Mouse (Mus musculus) T-helper 17 cell (primary cell): ENCODE data around the gene Gtf3c1.
"Not testable (repeated sequence)": the region's sequence is repeated elsewhere in the genome, so short reads cannot be mapped to it uniquely, and the experiment has no call there.

Experiments
- in situ Hi-C, 2 experiments: fragments of 300-600 bp; cut with MboI, MseI; formaldehyde crosslinking; loops; 1 replicate in 1 of 2; 2 replicates in 1 of 2; pipeline ENCODE4 v1.15.1; 2025; ENCODE audit warnings: high pct_unique_total_duplicates in 2 of 2

Gtf3c1 gene

DNA sequence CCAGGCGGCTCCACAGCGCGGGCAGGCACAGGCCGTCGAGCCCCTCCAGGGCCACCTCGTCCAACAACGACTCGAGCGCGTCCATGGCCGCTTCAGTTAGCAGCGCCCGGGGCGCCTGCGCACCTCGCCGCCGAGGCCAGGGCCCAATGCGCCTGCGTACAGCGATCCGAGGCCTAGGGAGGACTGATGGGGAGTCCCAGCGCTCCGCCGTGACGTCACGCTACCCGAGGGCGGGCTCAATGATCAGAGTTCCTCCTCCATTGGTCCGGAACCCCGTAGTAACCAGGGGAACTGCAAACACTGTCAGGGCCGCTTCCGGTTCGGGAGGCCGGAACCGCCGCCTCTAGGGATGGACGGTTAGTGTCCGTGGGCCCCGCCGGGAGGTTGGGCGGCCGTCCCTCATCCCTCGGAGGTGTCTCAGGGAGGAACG, at the start of gene Gtf3c1, which contains the start of gene D430042O09Rik:
Gene Gtf3c1 (minus strand): TSS at position 188 of the 430 bp plus-strand sequence.
Gene D430042O09Rik (plus strand): TSS at position 296 of the 430 bp plus-strand sequence.
- in situ Hi-C loops: no loop called here

DNA sequence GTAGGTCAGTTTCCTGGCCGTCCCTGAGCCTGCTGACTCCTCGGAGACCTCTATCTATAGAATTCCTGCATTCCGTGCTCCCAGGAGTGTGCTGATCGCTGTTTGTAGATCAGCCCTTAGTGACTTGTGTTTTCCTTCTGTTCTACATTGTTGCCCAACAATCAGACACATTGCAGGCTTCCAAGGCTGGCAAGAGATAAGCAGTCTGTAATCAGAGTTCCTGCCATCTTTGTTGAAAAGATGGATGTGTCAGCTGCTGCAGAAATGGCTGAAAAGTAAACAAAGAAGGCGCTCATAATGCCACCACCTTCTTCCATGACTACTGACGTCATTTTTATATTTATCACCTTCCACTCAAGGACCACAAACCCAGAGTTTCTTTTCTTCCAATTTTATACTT, 49.2 kb upstream of the Gtf3c1 start:
- in situ Hi-C loops: loop anchor here (25.0 kb wide), 1 partner anchor 330 kb away; the partner anchor contains the start of gene Gsg1l (in 2 of the 2)

DNA sequence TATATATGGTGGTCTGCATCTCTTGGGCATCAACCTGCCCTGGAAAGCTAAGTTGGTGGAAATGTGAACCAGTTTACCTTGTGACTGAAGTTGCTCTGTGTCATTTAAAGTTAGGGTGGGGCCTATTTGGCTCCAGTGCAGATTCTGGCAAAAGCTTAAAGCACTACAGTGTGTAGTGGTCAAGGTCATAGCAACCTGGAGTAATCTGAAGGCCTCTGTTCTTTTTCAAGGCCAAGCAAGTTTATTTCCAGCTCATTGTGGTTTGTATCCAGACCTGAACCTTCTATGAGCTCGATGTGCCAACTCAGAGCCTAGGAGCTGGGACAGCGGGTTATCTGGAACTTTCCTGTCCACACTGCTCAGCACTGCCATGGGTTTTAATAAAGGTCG, 45.7 kb upstream of the Gtf3c1 start:
- in situ Hi-C loops: loop anchor here (25.0 kb wide), 1 partner anchor 334 kb away; the partner anchor contains the start of gene Gsg1l (in 2 of the 2)

DNA sequence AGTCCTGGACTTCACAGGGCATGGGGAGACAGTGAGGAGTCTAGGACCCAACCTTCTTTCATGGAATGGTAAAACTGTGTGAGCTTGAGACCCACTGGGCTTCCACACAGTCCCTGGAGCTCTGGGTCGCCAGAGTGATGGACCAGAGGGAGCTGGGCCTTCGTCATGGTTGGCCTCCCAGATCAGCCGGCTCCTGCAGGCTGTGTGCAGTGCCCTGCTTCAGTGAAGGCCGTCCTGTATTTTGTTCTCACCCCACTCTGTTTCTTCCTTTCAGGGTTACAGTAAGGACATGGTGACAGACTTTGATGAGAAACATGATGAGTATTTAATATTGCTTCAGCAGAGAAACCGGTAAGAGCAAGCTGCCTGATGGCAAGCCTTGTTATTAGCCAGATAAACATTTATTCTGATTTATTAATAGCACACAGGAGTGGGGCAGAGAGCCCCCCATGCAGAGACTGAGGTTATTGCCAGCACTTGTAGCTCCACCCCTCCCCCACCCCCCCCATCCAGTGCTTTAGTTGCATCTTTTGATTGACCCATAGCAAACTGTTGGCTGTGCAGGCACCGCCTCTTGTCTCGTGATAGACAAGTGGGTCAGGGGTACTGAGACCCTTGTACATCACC, 45.2 kb upstream of the Gtf3c1 start:
- in situ Hi-C loops: loop anchor here (25.0 kb wide), 1 partner anchor 334 kb away; the partner anchor contains the start of gene Gsg1l (in 2 of the 2)

DNA sequence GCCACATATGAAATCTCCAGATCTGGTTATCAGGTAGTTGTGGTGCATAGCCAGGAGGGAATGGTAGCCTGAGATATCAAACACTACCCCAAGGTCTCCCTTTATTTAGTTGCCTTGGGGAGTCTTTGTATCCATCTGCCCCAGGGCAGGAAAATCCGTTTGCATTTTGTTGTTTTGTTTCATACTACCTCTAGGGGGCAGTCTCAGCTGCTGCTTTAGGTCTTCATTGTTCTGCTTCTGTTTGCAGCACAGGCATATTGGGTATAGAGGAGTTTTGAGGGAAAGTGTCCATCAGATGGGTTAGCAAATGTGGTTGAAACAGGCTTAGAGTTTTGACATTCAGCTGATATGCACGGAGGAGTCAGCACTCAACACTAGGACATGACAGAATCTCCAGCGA, 40.6 kb upstream of the Gtf3c1 start:
- in situ Hi-C loops: no loop called here

DNA sequence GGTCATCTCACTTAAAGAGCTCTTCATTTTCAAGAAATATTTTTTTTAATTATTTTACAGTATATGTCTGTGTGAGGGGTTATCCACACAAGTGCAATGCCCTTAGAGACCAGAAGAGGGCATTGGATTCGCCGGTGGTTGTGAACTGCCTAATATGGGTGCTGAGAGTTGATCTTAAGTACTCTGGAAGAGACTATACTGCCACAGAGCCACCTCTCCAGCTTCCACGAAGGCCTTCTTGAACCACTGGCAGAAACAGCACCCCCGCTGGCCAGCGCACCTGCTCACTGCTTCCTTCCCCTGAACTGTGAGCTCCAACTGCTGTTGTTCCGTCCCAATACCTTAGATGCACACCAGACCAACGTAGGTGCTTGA, 39.7 kb upstream of the Gtf3c1 start:
- in situ Hi-C loops: no loop called here

DNA sequence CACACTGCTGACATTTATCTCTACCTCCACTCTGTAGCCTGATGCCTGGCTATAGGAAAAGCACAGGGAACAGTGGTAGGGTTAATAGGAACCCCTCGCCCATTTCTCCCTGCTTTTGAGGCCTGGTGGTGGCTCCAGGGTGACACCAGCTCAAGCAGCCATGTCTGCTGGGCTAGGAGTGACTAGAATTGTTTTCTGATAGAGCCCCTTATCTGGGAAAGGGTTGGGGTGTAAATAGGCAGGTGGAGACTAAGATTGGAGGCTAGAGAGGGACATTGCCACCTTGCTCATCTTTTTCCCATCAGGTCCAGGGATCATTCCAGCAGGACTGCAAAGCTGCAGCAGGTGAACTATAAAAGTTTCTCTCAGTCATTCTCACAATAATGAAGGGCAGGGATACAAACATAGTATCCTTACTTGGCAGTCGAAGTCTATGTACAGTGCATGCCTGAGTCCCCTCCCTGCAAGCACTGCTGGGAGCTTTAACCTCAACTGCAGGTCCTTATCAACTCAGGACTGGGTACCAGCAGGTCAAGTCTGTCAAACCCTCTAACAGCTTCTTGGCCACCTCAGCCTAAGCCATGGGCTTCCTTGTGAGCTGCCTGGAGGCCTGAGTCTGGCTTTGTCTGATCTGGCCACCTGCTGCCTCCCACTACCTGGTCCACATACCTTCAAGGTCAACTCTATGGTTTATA, 39.2 kb upstream of the Gtf3c1 start:
- in situ Hi-C loops: no loop called here

DNA sequence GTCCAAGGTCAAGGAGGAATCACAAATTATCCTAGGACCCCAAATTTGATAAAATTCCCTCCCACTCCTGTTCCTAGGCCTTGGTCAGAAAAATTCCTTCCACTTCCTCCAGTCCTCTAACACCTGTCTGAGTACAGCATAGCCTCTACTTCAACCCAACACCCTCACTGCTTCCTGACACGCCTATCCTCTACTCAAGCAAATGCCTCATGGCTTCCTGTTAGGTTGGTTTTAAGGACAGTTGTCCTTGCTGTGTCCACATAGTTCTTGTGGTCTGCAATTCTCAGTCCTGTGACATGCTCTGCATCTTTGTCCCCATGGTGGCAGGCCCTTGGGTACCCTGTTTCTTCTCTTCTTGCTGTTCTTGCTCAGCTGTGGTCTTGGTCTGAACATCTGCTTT, 37.2 kb upstream of the Gtf3c1 start:
- in situ Hi-C loops: no loop called here

DNA sequence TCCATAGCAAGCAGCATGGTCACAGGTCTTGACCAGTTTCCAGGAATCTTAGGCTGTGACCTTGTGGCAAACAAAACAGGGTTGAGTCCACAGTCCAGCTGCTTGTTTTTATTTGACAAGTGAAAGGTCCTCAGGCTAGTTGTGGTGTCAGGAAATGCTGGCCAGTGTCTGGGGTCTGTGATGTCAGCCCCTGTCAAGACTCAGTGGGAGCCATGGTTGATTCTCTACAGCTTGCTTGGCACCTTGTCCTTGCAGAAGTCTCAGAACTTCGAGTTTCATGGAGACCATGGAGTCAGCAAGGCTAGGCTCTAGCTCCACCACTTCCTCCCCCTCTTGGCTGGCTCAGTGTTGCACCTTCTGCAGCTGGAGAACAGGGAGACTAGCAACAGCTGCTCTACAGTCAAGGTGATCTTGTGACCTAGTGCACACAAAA, 33.7 kb upstream of the Gtf3c1 start:
- in situ Hi-C loops: no loop called here

DNA sequence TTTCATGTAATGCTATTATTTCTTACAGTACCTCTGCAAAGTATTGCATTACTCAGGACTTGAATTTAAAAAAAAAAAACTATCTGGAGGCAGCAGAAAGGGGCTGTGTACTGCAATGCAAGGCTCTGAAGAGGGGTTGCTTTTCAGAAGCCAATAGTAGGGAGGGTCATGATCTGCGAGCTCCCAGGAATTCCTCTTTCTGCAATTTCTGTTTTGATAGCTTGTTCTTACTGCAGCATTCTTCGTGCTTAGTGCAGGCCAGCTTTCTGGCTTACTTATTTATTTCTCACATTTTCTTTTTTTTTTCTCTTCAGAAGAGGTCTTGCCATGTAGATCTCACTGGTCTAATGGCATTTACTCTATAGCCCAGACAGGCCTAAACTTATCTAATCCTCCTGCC, 32.9 kb upstream of the Gtf3c1 start:
- in situ Hi-C loops: no loop called here

DNA sequence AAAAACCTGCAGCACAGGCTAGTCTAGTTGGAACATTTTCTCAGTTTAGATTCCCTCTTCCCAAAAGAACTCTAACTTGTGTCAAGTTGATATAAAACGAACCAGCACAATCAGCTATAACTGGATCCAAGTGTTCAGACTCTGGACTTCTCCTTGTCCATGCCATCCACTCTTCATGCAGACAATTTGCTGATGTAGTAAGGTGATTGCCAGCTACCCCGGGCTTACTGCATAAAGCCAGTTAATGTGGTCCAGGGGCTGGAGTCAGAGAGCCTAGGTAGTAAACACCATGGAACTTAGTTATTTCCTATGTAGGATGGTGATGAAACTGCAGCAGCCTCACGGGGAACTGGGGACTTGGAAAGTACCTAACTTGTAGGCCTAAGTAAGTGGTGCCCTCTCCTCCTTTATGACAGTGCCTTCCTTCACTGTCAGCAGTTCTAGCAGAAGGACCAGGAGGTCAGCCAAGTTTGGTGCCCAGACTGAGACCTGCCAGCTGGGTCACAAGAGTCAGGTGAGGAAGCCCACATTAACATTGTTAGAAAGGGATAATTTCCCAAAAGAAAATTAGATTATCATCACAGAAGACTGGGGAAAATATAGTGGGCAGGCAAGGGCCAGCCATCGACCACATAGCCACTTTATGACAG, 28.9 kb upstream of the Gtf3c1 start:
- in situ Hi-C loops: no loop called here

DNA sequence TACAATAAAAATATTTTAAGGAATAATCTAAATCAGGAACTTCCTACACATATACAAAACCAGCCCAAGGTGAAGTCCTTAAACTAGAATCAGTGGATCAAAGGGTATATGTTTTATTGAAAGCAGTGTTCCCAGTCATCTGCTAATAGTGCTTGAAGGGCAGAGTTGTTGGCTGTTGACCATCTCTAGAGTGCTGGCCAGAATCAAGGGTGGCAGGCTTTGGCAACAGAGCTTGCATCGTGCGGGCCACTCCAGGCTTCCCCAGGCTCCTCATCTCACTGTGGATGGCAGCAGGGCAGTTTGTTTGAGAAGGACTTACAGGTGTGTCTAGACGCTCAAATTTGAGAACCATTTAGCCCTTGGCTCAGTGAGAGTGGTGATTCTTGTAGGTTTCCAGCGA, 26.2 kb upstream of the Gtf3c1 start:
- in situ Hi-C loops: no loop called here

DNA sequence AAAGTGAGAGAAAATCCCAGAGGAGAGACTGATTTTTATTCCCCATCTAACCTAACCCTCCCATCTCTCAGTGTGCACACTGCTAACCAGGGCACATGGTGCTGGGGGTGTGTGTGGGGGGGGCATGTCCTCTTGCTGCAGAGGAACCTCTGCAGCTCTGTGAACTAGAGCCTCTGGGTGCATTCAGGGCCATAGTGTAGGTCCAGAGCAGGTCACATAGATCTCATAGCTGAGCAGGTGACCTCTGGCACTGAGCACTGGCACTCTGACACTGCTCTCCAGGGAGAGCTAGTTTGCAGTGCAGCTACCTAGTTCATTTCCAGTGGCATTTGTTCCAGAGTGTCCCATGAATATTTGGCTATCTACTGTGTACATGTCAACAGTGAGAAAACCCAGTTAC, 24.1 kb upstream of the Gtf3c1 start:
- in situ Hi-C loops: no loop called here

DNA sequence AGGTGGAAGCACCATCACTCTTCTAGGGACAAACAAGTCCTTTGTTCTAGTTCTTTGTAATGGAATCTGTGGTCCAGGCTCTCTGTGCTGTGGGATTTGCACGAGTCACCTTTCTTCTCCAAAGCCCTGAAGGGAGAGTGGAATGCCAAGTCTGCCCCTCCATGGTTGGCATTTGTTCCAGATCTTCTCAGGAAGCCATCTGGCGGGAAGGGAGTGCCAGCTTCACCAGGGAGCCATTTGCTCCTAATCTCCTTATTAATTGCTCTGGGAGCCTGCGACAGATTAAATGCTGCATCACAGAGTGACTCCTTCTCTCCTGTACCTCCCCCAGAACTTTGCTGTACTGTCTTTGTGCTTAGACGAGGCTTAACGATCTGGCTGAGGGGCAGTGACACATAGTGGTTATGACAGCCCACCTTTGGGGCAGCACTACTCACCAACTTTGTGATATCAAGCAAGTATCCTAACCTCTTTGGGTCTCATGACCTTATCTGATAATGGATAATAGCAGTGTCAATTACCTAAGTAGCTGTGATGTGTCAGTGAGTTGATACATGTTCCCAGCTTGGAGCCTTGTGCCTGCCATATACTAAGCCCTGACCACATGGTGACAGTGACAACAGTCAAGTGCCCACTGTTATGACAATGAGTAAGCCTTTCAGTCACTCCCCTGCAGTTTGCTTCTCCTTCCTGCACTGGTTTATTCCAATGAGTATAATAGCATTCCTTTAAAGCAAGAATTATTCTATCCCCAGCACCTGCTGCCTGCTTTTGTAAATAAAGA, 15.8 kb upstream of the Gtf3c1 start:
- in situ Hi-C loops: no loop called here

DNA sequence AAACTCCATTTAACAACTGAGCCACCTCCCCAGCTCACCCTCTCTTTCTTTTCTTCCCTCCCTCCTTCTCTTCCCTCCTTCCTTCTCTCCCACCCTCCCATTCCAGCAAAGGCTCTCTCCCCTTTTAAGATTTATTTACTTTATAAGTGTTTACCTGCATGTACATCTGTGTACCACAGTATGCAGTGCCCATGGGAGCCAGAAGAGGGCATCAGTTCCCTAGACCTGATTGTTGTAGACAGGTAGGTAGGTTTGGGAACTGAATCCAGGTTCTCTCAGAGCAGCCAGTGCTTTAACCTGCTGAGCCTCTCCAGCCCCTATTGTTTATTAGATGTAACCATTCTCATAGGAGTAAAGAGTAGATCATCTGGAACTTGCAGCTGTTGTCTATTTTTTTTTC, 14.5 kb upstream of the Gtf3c1 start:
- in situ Hi-C loops: no loop called here

DNA sequence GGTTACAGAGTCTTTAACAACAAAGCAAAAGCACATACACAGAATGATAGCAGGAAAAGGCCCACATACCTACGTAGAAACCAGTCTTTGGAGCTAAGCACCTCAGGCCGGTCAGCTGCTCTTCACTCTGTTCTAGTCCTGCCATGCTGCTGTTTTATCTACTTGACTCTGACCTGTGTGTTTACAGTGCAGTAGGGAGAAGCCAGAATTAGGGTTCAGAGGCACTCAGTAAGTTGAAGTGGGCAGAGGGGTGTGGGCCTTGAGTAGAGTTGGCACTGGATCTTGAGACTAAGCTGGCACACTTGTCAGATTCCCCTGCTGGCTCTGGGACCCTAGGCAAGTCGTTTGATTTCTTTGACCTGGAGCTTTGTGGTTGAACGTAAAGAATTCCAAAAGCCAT, 13.5 kb upstream of the Gtf3c1 start:
- in situ Hi-C loops: no loop called here

DNA sequence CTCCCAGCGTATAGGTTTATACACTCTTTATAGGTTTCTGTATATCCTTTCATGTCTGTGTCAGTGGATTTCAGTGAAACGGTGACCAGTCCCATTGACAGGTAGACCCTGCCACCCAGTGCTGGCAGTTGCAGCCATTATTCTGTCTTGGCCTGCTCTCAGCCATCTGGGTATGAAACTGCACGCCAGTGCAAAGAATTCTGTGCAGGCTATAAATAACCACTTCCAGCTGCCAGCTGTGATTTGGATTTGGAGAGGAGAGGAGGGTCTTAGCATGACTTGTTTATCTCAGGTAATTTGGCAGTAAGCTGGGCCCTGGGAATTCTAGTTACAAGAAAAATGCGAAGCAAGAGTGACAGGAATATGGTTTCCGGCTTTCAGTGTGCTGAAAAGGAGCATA, 12.8 kb upstream of the Gtf3c1 start:
- in situ Hi-C loops: no loop called here

DNA sequence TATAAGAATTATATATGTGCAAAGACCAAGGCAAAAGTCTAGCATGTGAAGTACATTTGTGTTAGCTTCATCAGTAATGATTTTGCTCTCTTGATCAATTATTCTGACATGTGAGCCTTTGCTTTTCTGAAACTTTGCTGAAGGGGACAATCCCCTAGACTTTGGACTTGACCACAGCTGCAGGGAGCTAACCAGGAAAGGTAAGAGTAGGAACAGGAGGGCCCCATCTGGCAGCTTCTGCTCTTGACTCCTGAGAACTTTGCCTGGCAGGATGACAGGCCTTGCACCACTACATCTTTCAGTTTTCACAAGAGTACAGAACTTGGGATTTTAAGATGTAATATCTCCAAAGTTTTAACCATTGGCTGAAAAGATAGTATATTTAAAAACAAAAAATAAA, 10.0 kb upstream of the Gtf3c1 start:
- in situ Hi-C loops: no loop called here

DNA sequence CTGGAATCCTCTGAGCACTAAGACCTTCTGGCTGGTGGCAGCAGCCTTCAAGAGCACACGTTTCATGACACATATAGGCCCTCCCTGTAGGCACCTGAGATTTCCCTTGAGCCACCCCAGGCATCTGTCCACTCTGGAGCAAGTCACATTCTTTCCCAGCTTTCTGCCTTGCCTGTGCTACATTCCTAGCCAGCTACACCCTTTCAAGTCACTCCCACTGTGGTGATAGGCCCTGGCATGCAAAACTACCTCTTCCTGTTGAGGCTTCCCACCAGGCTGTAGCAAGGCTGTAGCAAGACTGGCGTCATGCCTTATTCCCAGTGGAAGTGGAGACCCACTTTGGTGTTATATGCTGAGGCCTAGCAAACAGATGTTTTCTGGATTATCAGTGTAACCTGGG, 9.1 kb upstream of the Gtf3c1 start:
- in situ Hi-C loops: no loop called here

DNA sequence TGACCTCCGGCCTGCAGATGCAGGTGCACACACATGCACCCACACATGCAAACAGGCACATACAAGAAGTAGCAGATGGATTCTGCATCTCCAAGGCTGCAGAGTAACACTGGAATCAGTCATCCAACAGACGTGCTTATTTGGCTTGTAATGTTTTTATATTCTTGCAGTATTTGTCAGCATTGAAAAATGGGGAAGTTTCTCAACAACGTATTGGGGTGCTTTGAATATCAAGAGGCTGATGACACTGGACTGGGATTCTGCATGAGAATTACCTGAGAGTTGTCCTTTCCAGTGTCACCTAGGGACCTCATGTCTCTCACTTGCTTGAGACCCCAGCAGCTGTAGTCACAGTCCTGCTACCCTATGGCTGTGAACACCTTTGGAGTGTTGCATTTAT, 7.2 kb upstream of the Gtf3c1 start:
- in situ Hi-C loops: no loop called here

DNA sequence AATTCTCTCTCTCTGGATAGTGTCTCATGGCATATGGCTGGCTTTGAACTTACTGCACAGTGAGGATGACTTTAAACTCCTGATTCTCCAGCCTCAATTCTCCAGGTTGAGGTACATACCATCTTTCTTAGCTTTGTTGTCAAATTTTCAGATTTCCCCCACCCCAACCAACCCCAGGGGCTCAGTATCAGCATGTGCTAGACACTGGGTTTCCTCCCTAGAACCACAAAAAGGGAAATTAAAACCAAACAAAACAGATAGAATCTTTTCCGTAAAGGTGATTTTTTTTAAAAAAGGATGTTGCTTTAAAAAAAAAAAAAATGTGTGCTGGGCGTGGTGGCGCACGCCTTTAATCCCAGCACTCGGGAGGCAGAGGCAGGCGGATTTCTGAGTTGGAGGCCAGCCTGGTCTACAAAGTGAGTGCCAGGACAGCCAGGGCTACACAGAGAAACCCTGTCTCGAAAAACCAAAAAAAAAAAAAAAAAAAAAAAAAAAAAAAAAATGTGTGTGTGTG, 6.0 kb upstream of the Gtf3c1 start:
- in situ Hi-C loops: not testable (repeated sequence)

DNA sequence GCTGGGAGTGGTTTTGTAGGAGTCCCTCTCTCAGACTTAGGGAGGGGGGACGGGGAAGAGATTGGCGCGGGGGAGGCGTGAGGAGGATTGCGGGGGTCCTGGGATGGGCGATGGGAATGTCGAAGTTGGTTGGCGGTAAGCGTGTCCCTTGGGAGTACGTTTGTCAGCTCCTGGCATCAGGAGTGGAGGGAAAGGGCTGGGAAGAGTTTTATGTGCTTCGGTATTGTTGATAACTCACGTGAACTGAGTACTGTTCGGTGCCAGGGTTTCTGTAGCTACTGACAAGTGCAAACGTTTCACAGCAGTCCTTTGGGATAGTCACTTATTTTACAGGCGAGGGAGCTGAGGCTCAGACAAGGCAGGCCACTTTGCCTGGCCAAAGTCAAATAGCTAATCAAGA, 520 bp upstream of the Gtf3c1 start:
- in situ Hi-C loops: no loop called here
